8 mouse cellular contexts compared by ENCODE assay signal in the genomic region with DNA sequence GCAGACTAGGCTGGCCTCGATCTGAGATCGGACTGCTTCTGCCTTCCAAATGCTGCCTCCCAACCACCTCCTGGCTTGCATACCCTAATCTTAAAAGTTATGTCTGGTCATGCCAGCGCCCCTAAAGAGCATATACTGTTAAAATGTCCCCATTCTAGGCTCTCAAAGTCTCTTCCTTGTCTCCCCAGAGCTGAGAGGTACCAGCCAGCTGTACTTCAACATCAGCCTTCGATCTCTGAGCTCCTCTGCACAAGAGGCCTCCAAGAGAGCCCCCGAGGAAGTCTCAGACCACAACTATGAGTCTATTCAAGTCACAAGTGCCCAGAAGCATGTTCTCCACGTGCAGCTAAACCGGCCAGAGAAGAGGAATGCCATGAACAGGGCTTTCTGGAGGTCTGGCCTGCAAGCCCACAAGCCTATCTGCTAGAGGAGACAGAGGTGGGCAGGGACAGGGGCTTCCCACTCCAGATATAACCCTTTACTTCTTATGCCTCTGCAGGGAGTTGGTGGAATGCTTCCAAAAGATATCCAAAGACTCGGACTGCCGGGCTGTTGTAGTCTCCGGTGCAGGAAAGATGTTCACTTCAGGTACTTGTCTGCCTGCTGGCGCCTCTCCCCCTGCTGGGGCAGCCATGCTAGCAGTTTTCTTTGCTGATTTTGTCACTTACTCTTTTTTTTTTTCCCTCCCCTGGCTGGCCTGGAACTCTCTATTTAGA. TPM values are rescaled to one million over a fixed set of nuclear protein-coding genes. Genes with fewer than 3 reads are reported as not detected.
DNase-seq lines count a peak whose midpoint lies in the region; ATAC-seq and TF ChIP-seq lines count a peak whose summit lies in the region.

No protein-coding gene starts in this region.

- H3K4me2 ChIP-seq in forebrain, embryonic 14.5 days (ENCODE audit: low read length), result peak overlapping the region; percentile 69
- H3K4me2 ChIP-seq in intestine, postnatal 0 days (replicated peaks; ENCODE audit: low read depth), result peak overlapping the region; percentile 67
- H3K4me2 ChIP-seq in stomach, postnatal 0 days (replicated peaks; ENCODE audit: low read depth), result peak overlapping the region; percentile 54

- peak overlapping the region; percentile 69 for H3K4me3 ChIP-seq in G1E (ENCODE audit: low read depth, low read length)
- peak overlapping the region; percentile 39 for H3K4me3 ChIP-seq in forebrain, embryonic 14.5 days (ENCODE audit: low read depth, low read length)
- peak overlapping the region; percentile 46 for H3K4me3 ChIP-seq in intestine, postnatal 0 days (ENCODE audit: low read depth, low read length)
- H3K4me3 ChIP-seq in stomach, postnatal 0 days (ENCODE audit: low read depth, low read length), result peak overlapping the region; percentile 50

- no peaks in the 10 kb centered on the region for H3K27me3 ChIP-seq in G1E (ENCODE audit: insufficient read depth, low read length)
- no peaks in the 10 kb centered on the region for H3K27me3 ChIP-seq in forebrain, embryonic 14.5 days (replicated peaks; ENCODE audit: control insufficient read depth, insufficient read depth, low read length)
- H3K27me3 ChIP-seq in intestine, postnatal 0 days (replicated peaks; ENCODE audit: control insufficient read depth, insufficient read depth, low read length), result no peaks in the 10 kb centered on the region
- no peaks in the 10 kb centered on the region for H3K27me3 ChIP-seq in stomach, postnatal 0 days (ENCODE audit: control insufficient read depth, insufficient read depth, low read length)

- peak; percentile 74 for DNase-seq in CD4-positive, CD25-positive, alpha-beta regulatory T cell, adult 2 months (ENCODE audit: low read depth, low spot score)
- DNase-seq in G1E (ENCODE audit: low spot score), result no peak
- DNase-seq in forebrain, embryonic 14.5 days (ENCODE audit: low spot score), result no peak
- DNase-seq in lung, postnatal 10 days, result peak; percentile 48
- peak; percentile 38 for DNase-seq in stomach, postnatal 0 days (ENCODE audit: low spot score)
- DNase-seq in ovary, postnatal 10 days (ENCODE audit: low spot score), result no peak

- peaks cover 52% of the 10 kb centered on the region for H3K4me1 ChIP-seq in G1E (ENCODE audit: insufficient read depth, low read depth, low read length)
- H3K4me1 ChIP-seq in forebrain, embryonic 14.5 days (ENCODE audit: control insufficient read depth, insufficient read depth, low read length), result peaks cover 9% of the 10 kb centered on the region
- H3K4me1 ChIP-seq in intestine, postnatal 0 days (replicated peaks; ENCODE audit: control insufficient read depth, insufficient read depth, low read length), result no peaks in the 10 kb centered on the region
- no peaks in the 10 kb centered on the region for H3K4me1 ChIP-seq in stomach, postnatal 0 days (replicated peaks; ENCODE audit: control insufficient read depth, insufficient read depth)

- TF ChIP-seq CTCF in G1E (IDR thresholded peaks at IDR 0.05; ENCODE audit: low read depth, low read length), result no peak
- TF ChIP-seq CTCF in intestine, postnatal 0 days (IDR thresholded peaks at IDR 0.05; ENCODE audit: low read depth), result peak; percentile 45; the same call in 1 of the 2 replicates
- peak; percentile 39 for TF ChIP-seq CTCF in stomach, postnatal 0 days (IDR thresholded peaks at IDR 0.05; ENCODE audit: low read depth)

- peak overlapping the region; percentile 21; the same call in 1 of the 2 replicates for H3K27ac ChIP-seq in forebrain, embryonic 14.5 days (ENCODE audit: low read depth, low read length)
- H3K27ac ChIP-seq in intestine, postnatal 0 days (ENCODE audit: low read depth, low read length), result peak overlapping the region; percentile 76
- H3K27ac ChIP-seq in stomach, postnatal 0 days (replicated peaks), result peak overlapping the region; percentile 96

- peaks cover 66% of the 10 kb centered on the region for H3K36me3 ChIP-seq in G1E (replicated peaks)
- peaks cover 38% of the 10 kb centered on the region for H3K36me3 ChIP-seq in forebrain, embryonic 14.5 days (ENCODE audit: control insufficient read depth, insufficient read depth, low read length)
- H3K36me3 ChIP-seq in intestine, postnatal 0 days (ENCODE audit: control insufficient read depth, insufficient read depth), result peaks cover 48% of the 10 kb centered on the region
- H3K36me3 ChIP-seq in stomach, postnatal 0 days (ENCODE audit: control insufficient read depth, insufficient read depth, low read length), result peaks cover 23% of the 10 kb centered on the region

- H3K9ac ChIP-seq in forebrain, embryonic 14.5 days (ENCODE audit: low read length), result peak overlapping the region; percentile 66
- peak overlapping the region; percentile 65 for H3K9ac ChIP-seq in intestine, postnatal 0 days (ENCODE audit: low read depth, low read length)
- H3K9ac ChIP-seq in stomach, postnatal 0 days (ENCODE audit: low read length), result peak overlapping the region; percentile 76

- TF ChIP-seq EP300 in stomach, postnatal 0 days (optimal IDR thresholded peaks at IDR 0.05), result no peak

- 61% methylated on average over 11 of the region's 11 CpGs for WGBS in forebrain, embryonic 14.5 days
- WGBS in intestine, postnatal 0 days, result 25% methylated on average over 11 of the region's 11 CpGs
- WGBS in stomach, postnatal 0 days, result 30% methylated on average over 11 of the region's 11 CpGs

- peaks cover 7% of the 10 kb centered on the region for H3K9me3 ChIP-seq in G1E (replicated peaks)
- H3K9me3 ChIP-seq in forebrain, embryonic 14.5 days (replicated peaks; ENCODE audit: control insufficient read depth, low read length), result no peaks in the 10 kb centered on the region
- no peaks in the 10 kb centered on the region for H3K9me3 ChIP-seq in intestine, postnatal 0 days (ENCODE audit: control insufficient read depth)
- H3K9me3 ChIP-seq in stomach, postnatal 0 days (ENCODE audit: control insufficient read depth, low read length), result no peaks in the 10 kb centered on the region

- no peak for ATAC-seq in CD4-positive, CD25-positive, alpha-beta regulatory T cell, adult 4 months
- ATAC-seq in G1E (ENCODE audit: extremely low read depth, insufficient number of reproducible peaks, low FRiP score, poor library complexity, severe bottlenecking), result peak; percentile 26; the same call in 1 of the 2 replicates
- no peak for ATAC-seq in forebrain, embryonic 14.5 days
- ATAC-seq in intestine, postnatal 0 days, result no peak
- no peak for ATAC-seq in stomach, postnatal 0 days (ENCODE audit: low FRiP score, low TSS enrichment)

RNA-seq across cellular contexts. Expression of a gene that starts 0.8 kb away (rescaled TPM):
- polyA plus RNA-seq in CD4-positive, CD25-positive, alpha-beta regulatory T cell, adult 4 months (2017; shearing (Covaris generic)), result 100 to 1,000 TPM; 198 to 237 TPM
- total RNA-seq in G1E (2014; fragmentation: Nextera tagmentation), result 102 and 127 TPM in 2 replicates
- total RNA-seq in G1E (2017), result 78.5 and 94.3 TPM in 2 replicates
- 12.9 and 33.1 TPM in 2 replicates for polyA plus RNA-seq in G1E (2012)
- polyA plus RNA-seq in forebrain, embryonic 14.5 days (2014; fragmentation: Nextera tagmentation; extraction: Ambion mirVana), result 103 and 107 TPM in 2 replicates
- polyA plus RNA-seq in intestine, postnatal 0 days (2015; fragmentation: Nextera tagmentation; extraction: Ambion mirVana), result 402 and 426 TPM in 2 replicates
- polyA plus RNA-seq in stomach, postnatal 0 days (2015; fragmentation: Nextera tagmentation; extraction: Ambion mirVana), result 426 and 435 TPM in 2 replicates

RNA-seq across cellular contexts. Expression of a gene that starts 7.8 kb away (rescaled TPM):
- 10 to 100 TPM; 28.0 to 57.1 TPM for polyA plus RNA-seq in CD4-positive, CD25-positive, alpha-beta regulatory T cell, adult 4 months (2017; shearing (Covaris generic))
- 0.87 and 3.0 TPM in 2 replicates for total RNA-seq in G1E (2014; fragmentation: Nextera tagmentation)
- 1.9 and 3.4 TPM in 2 replicates for total RNA-seq in G1E (2017)
- polyA plus RNA-seq in G1E (2012), result 0.22 and 0.68 TPM in 2 replicates
- 1.7 and 2.0 TPM in 2 replicates for polyA plus RNA-seq in forebrain, embryonic 14.5 days (2014; fragmentation: Nextera tagmentation; extraction: Ambion mirVana)
- 2,376 and 2,464 TPM in 2 replicates for polyA plus RNA-seq in intestine, postnatal 0 days (2015; fragmentation: Nextera tagmentation; extraction: Ambion mirVana)
- 469 and 489 TPM in 2 replicates for polyA plus RNA-seq in stomach, postnatal 0 days (2015; fragmentation: Nextera tagmentation; extraction: Ambion mirVana)

RNA-seq across cellular contexts. Expression of a gene that starts 17.5 kb away (rescaled TPM):
- 100 to 1,000 TPM; 181 to 326 TPM for polyA plus RNA-seq in CD4-positive, CD25-positive, alpha-beta regulatory T cell, adult 4 months (2017; shearing (Covaris generic))
- 442 and 470 TPM in 2 replicates for total RNA-seq in G1E (2014; fragmentation: Nextera tagmentation)
- 251 and 279 TPM in 2 replicates for total RNA-seq in G1E (2017)
- 430 and 529 TPM in 2 replicates for polyA plus RNA-seq in G1E (2012)
- 190 and 198 TPM in 2 replicates for polyA plus RNA-seq in forebrain, embryonic 14.5 days (2014; fragmentation: Nextera tagmentation; extraction: Ambion mirVana)
- polyA plus RNA-seq in intestine, postnatal 0 days (2015; fragmentation: Nextera tagmentation; extraction: Ambion mirVana), result 144 and 152 TPM in 2 replicates
- 153 and 156 TPM in 2 replicates for polyA plus RNA-seq in stomach, postnatal 0 days (2015; fragmentation: Nextera tagmentation; extraction: Ambion mirVana)

RNA-seq across cellular contexts. Expression of a gene that starts 37.1 kb away (rescaled TPM):
- 100 to 1,000 TPM; 197 to 273 TPM for polyA plus RNA-seq in CD4-positive, CD25-positive, alpha-beta regulatory T cell, adult 4 months (2017; shearing (Covaris generic))
- total RNA-seq in G1E (2014; fragmentation: Nextera tagmentation) (1.8 TPM in 1 of 2 replicates, not detected in the other), G1E (2017) (1.2 and 1.4 TPM in 2 replicates)
- polyA plus RNA-seq in G1E (2012), result 1.4 and 1.8 TPM in 2 replicates
- polyA plus RNA-seq in forebrain, embryonic 14.5 days (2014; fragmentation: Nextera tagmentation; extraction: Ambion mirVana), result 1.3 and 1.5 TPM in 2 replicates
- 1.6 and 2.2 TPM in 2 replicates for polyA plus RNA-seq in intestine, postnatal 0 days (2015; fragmentation: Nextera tagmentation; extraction: Ambion mirVana)
- 2.1 and 2.6 TPM in 2 replicates for polyA plus RNA-seq in stomach, postnatal 0 days (2015; fragmentation: Nextera tagmentation; extraction: Ambion mirVana)

RNA-seq across cellular contexts. Expression of a gene that starts 37.8 kb away (rescaled TPM):
- polyA plus RNA-seq in CD4-positive, CD25-positive, alpha-beta regulatory T cell, adult 4 months (2017; shearing (Covaris generic)), result 1 to 10 TPM; 1.1 to 1.6 TPM
- 3.0 TPM in 1 of 2 replicates, not detected in the other for total RNA-seq in G1E (2014; fragmentation: Nextera tagmentation)
- 0.27 and 0.76 TPM in 2 replicates for total RNA-seq in G1E (2017)
- 0.49 and 0.68 TPM in 2 replicates for polyA plus RNA-seq in G1E (2012)
- 2.4 and 4.2 TPM in 2 replicates for polyA plus RNA-seq in forebrain, embryonic 14.5 days (2014; fragmentation: Nextera tagmentation; extraction: Ambion mirVana)
- polyA plus RNA-seq in intestine, postnatal 0 days (2015; fragmentation: Nextera tagmentation; extraction: Ambion mirVana), result 1.0 and 2.0 TPM in 2 replicates
- 296 and 301 TPM in 2 replicates for polyA plus RNA-seq in stomach, postnatal 0 days (2015; fragmentation: Nextera tagmentation; extraction: Ambion mirVana)

Comparison
In these comparisons a context has a peak if more than half of its experiments do, and no peak if none do; other contexts are left out.
1. DNase-seq: peak in CD4-positive, CD25-positive, alpha-beta regulatory T cell, adult 2 months (single experiment), lung, postnatal 10 days (single experiment) and stomach, postnatal 0 days (single experiment); none in G1E (single experiment), forebrain, embryonic 14.5 days (single experiment) and ovary, postnatal 10 days (single experiment).
2. H3K27ac ChIP-seq: peak in every context shown above with its lines; median percentile 96 in stomach, postnatal 0 days; 76 in intestine, postnatal 0 days; 21 in forebrain, embryonic 14.5 days.
3. Peak in every context shown above with its lines, with median percentiles within 50 percentile points of each other: H3K4me3 ChIP-seq, H3K4me2 ChIP-seq and H3K9ac ChIP-seq.